Mouse (Mus musculus): ENCODE results near the gene Adamts12. TPM values are rescaled to one million over a fixed set of nuclear protein-coding genes. Genes with fewer than 3 reads are reported as not detected.

The Adamts12 gene
- polyA plus RNA-seq, 1 experiment from 2014 or later, result 0.20 TPM

DNA sequence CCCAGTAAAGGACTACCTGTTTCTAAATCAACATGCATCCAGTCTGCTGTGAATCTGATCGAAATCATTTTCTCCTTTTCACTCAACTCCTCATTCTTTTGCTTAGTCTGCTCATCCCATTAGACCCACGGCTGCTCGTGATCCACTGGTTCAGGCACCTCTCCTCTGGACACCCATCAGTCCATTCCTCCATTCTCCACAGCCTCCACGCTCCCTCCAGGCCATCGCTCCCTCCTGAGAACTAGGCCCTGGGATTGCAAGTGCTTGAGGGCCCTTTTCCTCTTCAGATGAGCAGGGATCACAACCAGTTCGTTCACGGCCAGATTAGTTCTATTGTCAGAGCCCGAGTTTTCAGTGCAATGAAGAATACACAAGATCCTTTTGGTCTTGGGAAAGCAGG is 316.0 kb downstream of the Adamts12 start:
- Histone ChIP-seq H3K4me1 (ENCODE audit: insufficient read depth) (no peaks in the 10 kb centered on the region), H3K4me3 (ENCODE audit: low read depth, low read length) (no peak overlapping the region), H3K36me3 (replicated peaks; ENCODE audit: insufficient read depth, low read length) (peaks cover 20% of the 10 kb centered on the region), H3K27me3 (ENCODE audit: insufficient read depth, low read length) (no peaks in the 10 kb centered on the region), H3K27ac (ENCODE audit: low read depth) (no peak overlapping the region), H3K9me3 (ENCODE audit: low read length) (no peaks in the 10 kb centered on the region), H3K4me2 (ENCODE audit: low read depth, low read length) (no peak overlapping the region), H3K9ac (replicated peaks) (no peak overlapping the region)
- DNase-seq (no peak), ATAC-seq (no peak)
- TF ChIP-seq CTCF (IDR thresholded peaks at IDR 0.05; ENCODE audit: low read depth), result no peak
- no peak for TF ChIP-seq EP300 (IDR thresholded peaks at IDR 0.05; ENCODE audit: low read depth)
- 86% methylated on average over 8 of the region's 8 CpGs for WGBS (ENCODE audit: insufficient replicate concordance)

DNA sequence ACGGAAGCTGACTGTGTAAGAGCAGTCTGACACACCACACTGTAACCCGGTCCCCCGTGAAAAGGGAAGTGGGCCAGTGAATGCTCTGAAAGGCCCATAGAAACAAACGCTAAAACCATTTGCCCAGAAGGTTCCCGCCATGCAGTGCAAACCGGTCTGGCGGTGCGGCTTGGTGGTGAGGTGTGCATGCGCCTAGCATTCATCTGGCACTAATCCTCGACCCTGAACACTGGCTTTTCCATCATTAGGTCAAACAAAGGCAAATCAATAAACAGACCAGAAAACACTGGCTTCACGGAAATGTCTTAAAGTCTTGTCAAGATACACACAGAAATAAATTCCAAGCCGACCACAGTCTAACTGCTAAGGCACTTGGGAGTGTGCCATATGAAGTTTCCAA is 318.0 kb downstream of the Adamts12 start:
- 80% methylated on average over 12 of the region's 12 CpGs for WGBS (ENCODE audit: insufficient replicate concordance)
- TF ChIP-seq EP300 (IDR thresholded peaks at IDR 0.05; ENCODE audit: low read depth) (no peak), CTCF (IDR thresholded peaks at IDR 0.05; ENCODE audit: low read depth) (no peak)
- no peaks in the 10 kb centered on the region for H3K9me3 ChIP-seq (ENCODE audit: low read length)
- H3K9ac ChIP-seq (replicated peaks), result no peak overlapping the region
- ATAC-seq (no peak), DNase-seq (no peak)
- no peak overlapping the region for H3K4me3 ChIP-seq (ENCODE audit: low read depth, low read length)
- H3K4me2 ChIP-seq (ENCODE audit: low read depth, low read length), result no peak overlapping the region
- no peaks in the 10 kb centered on the region for H3K4me1 ChIP-seq (ENCODE audit: insufficient read depth)
- H3K36me3 ChIP-seq (replicated peaks; ENCODE audit: insufficient read depth, low read length), result peaks cover 39% of the 10 kb centered on the region
- H3K27me3 ChIP-seq (ENCODE audit: insufficient read depth, low read length), result no peaks in the 10 kb centered on the region
- H3K27ac ChIP-seq (ENCODE audit: low read depth), result no peak overlapping the region

- peaks cover 51% of the 10 kb centered on the region for H3K36me3 ChIP-seq (replicated peaks; ENCODE audit: insufficient read depth, low read length)
- no peak for ATAC-seq
- no peak overlapping the region for H3K4me3 ChIP-seq (ENCODE audit: low read depth, low read length)
- H3K9me3 ChIP-seq (ENCODE audit: low read length), result no peaks in the 10 kb centered on the region
- no peaks in the 10 kb centered on the region for H3K27me3 ChIP-seq (ENCODE audit: insufficient read depth, low read length)
- no peaks in the 10 kb centered on the region for H3K4me1 ChIP-seq (ENCODE audit: insufficient read depth)
- no peak overlapping the region for H3K4me2 ChIP-seq (ENCODE audit: low read depth, low read length)
- H3K27ac ChIP-seq (ENCODE audit: low read depth), result no peak overlapping the region
- H3K9ac ChIP-seq (replicated peaks), result no peak overlapping the region
- 90% methylated on average over 21 of the region's 21 CpGs for WGBS (ENCODE audit: insufficient replicate concordance)
- TF ChIP-seq CTCF (IDR thresholded peaks at IDR 0.05; ENCODE audit: low read depth) (no peak), EP300 (IDR thresholded peaks at IDR 0.05; ENCODE audit: low read depth) (no peak)
- DNase-seq, result no peak
Observed at GRCm38 (mm10) chr15:11383796-11384195, 319.2 kb downstream of the Adamts12 start.

GRCm38 (mm10) chr15:11392903-11393302 is 328.3 kb downstream of the Adamts12 start:
- no peak for TF ChIP-seq EP300 (IDR thresholded peaks at IDR 0.05; ENCODE audit: low read depth)
- TF ChIP-seq CTCF (IDR thresholded peaks at IDR 0.05; ENCODE audit: low read depth), result no peak
- WGBS (ENCODE audit: insufficient replicate concordance), result 93% methylated on average over 16 of the region's 16 CpGs
- ATAC-seq, result no peak

DNA sequence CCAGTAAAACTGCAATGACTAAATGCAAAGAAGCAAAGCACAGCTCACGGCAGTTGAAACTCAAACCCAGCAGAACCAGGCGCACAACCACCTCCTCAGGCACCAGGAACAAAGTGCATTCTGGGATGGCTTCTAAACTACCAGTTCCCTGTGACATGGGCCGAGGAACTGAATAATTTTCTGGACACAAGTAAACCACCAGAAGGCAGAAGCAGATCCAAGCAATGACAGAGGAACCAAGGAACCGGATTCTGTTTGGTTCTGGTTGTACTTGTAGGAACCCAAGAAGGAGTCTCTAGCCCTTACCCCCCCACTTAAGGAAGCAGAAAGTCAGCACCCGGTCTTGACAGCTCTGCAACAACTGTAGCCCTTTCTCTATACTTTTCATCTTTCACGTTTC is 331.8 kb downstream of the Adamts12 start:
- no peaks in the 10 kb centered on the region for H3K27me3 ChIP-seq (ENCODE audit: insufficient read depth, low read length)
- H3K4me1 ChIP-seq (ENCODE audit: insufficient read depth), result peaks cover 15% of the 10 kb centered on the region
- H3K4me3 ChIP-seq (ENCODE audit: low read depth, low read length), result no peak overlapping the region
- WGBS (ENCODE audit: insufficient replicate concordance), result 84% methylated on average over 6 of the region's 6 CpGs
- TF ChIP-seq EP300 (IDR thresholded peaks at IDR 0.05; ENCODE audit: low read depth) (no peak), CTCF (IDR thresholded peaks at IDR 0.05; ENCODE audit: low read depth) (no peak)
- H3K27ac ChIP-seq (ENCODE audit: low read depth), result no peak overlapping the region
- no peak overlapping the region for H3K9ac ChIP-seq (replicated peaks)
- H3K4me2 ChIP-seq (ENCODE audit: low read depth, low read length), result no peak overlapping the region
- no peaks in the 10 kb centered on the region for H3K9me3 ChIP-seq (ENCODE audit: low read length)
- no peak for ATAC-seq
- no peak for DNase-seq
- H3K36me3 ChIP-seq (replicated peaks; ENCODE audit: insufficient read depth, low read length), result peaks cover 37% of the 10 kb centered on the region

More at GRCm38 (mm10) chr15:11392903-11393302, 328.3 kb downstream of the Adamts12 start:
- Histone ChIP-seq H3K4me3 (ENCODE audit: low read depth, low read length) (no peak overlapping the region), H3K27ac (ENCODE audit: low read depth) (no peak overlapping the region), H3K36me3 (replicated peaks; ENCODE audit: insufficient read depth, low read length) (peaks cover 72% of the 10 kb centered on the region), H3K27me3 (ENCODE audit: insufficient read depth, low read length) (no peaks in the 10 kb centered on the region), H3K4me1 (ENCODE audit: insufficient read depth) (peaks cover 4% of the 10 kb centered on the region), H3K9ac (replicated peaks) (no peak overlapping the region), H3K4me2 (ENCODE audit: low read depth, low read length) (no peak overlapping the region), H3K9me3 (ENCODE audit: low read length) (no peaks in the 10 kb centered on the region)
- DNase-seq, result no peak

Other genes starting within 250 kb of the Adamts12 start
- 0.14 and 0.30 TPM in 2 replicates for gene C1qtnf3, start 112.5 kb upstream of the Adamts12 start, polyA plus RNA-seq (2015; fragmentation: Nextera tagmentation; extraction: Ambion mirVana)
- gene Amacr, start 83.0 kb upstream of the Adamts12 start, polyA plus RNA-seq (2015; fragmentation: Nextera tagmentation; extraction: Ambion mirVana), result 114 and 124 TPM in 2 replicates
- gene Slc45a2, start 64.1 kb upstream of the Adamts12 start, polyA plus RNA-seq (2015; fragmentation: Nextera tagmentation; extraction: Ambion mirVana), result 0.04 and 0.05 TPM in 2 replicates
- gene Rxfp3, start 26.8 kb upstream of the Adamts12 start, polyA plus RNA-seq (2015; fragmentation: Nextera tagmentation; extraction: Ambion mirVana), result not detected in 2 replicates

Measured in liver, postnatal 0 days (tissue).